Mouse (Mus musculus): ENCODE data around the gene Zbtb17. TPM values are rescaled to one million over a fixed set of nuclear protein-coding genes. Genes with fewer than 3 reads are reported as not detected.

Zbtb17 gene
- total RNA-seq, 2 experiments from 2014 or later, result 16.1 to 17.3 TPM

DNA sequence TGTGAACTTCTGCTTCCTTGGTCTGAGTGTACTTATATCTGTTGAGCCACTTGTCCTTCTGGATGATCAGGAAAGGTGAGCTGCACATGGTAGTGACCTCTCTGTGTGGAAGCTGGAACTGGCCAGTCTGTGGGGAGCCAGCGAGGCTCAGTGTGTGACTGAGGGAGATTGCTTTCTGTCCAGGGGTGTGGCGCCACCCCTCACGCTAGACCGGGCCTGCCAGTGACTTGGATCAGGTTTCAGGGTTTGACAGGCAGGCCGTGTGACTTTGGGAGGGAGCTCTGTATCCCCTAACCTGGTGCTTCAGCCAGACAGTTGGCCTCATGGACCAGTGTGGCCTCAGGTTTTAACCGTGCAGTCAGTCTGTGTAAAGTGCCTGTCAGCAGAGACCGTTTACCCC, 13.8 kb downstream of the Zbtb17 start:
- peak; percentile 55 for DNase-seq

DNA sequence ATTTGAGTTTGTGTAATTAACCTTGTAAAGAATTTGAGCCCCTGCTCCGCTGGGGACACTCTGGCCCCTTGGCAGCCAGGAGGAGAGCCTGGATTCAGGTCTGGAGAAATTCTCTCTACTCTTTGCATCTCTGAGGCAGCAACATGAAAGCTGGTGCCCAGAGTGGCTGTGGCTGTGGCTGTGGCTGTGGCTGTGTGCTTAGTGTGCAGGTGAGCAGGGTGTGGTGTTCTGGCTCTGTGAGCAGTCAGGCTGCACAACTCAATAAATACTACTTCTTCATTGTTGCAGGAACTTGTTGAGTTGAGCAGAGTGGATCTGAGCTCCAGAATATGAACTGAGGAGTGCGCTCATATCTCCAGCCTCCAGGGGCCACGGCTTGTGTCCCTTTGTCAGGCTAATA, 14.4 kb downstream of the Zbtb17 start:
- DNase-seq, result no peak

DNA sequence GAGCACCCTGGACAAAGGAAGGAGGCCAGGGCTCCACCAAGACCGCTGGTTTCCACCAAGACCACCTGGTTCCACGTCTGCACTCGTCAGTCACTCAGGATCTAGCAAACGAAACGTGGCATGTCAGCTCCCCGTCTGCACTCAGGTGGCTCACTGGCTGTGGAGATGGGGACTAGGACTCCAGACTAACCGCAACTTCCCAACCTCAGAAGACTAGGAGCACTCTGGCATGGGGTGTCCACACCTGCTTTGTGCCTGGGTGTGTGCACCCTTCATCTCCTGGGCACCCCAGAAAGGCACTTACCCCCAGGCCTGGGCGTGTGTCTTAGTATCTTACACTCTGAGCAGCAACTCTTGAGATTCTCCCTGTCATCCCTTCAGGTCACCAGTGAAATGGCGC, 15.3 kb downstream of the Zbtb17 start:
- no peak for DNase-seq

- no peak for DNase-seq
Measured at GRCm38 (mm10) chr4:141460481-141460880, 16.0 kb downstream of the Zbtb17 start.

GRCm38 (mm10) chr4:141461088-141461487, 16.6 kb downstream of the Zbtb17 start:
- no peak for DNase-seq

DNA sequence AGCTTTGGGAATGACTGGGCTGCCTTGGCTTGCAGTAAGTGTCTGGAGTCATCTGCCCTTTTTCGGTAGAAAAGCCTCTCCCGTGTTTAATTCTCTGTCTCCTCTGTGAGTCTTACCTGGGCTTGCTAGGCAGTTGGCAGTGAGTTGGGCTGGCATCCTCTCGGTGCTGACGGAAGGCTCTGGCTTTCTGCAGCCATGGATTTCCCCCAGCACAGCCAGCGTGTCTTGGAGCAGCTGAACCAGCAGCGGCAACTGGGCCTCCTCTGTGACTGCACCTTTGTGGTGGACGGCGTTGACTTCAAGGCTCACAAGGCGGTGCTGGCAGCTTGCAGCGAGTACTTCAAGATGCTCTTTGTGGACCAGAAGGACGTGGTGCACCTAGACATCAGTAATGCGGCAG, 17.1 kb downstream of the Zbtb17 start:
- DNase-seq, result no peak

DNA sequence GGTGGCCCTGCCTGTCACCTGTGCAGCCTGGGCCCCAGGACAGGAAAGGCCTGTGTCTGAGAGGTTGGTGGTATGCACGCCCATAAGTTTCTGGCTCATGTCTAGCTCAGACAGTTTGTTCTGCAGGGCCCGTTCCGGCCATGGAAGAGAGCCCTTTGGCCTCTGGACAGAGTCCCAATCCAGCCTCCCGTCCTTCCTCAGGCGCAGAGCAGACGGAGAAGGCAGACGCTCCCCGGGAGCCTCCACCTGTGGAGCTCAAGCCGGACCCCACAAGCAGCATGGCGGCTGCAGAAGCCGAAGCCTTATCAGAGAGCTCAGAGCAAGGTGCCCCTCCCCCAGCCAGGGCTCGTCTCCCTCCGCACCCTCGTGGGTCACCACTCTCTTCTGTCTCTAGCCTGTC, 19.0 kb downstream of the Zbtb17 start:
- no peak for DNase-seq

- no peak for DNase-seq
Measured at GRCm38 (mm10) chr4:141464722-141465121, 20.3 kb downstream of the Zbtb17 start.

- no peak for DNase-seq
Measured at GRCm38 (mm10) chr4:141465512-141466288, 21.2 kb downstream of the Zbtb17 start.

DNA sequence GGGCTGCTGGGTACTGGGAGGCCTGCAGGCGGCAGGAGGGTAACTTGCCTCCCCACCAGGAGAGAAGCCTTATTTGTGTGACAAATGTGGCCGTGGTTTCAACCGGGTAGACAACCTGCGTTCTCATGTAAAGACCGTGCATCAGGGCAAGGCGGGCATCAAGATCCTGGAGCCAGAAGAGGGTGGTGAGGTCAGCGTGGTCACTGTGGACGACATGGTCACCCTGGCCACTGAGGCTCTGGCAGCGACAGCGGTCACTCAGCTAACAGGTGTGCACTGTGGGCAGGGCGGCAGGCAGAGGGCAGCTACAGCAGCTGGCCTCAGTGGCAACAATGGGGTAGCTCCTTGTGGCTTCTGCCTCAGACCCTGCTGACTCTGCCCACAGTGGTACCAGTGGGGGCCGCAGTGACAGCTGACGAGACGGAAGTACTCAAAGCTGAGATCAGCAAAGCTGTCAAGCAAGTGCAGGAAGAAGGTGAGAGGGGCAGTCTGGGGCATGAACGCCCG, 21.9 kb downstream of the Zbtb17 start:
- DNase-seq, result no peak

- no peak for DNase-seq
Measured at GRCm38 (mm10) chr4:141466844-141467580, 22.6 kb downstream of the Zbtb17 start.

DNA sequence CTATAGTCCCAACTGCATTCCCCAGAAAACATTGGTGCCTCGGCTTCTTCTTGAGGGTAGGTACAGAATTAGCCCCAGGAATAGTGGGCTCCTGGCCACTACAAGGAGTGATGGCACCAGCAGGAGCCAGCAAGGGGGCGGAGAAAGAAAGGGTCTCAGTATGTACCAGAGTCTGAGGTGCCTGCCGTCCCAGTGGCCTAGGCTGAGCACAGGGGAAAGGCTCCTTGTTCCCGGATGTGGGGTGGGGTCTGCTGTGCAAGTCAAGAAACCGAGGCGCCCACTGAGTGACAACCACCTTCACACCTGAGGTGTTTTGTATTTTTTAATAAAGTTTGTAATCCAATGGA, 23.1 kb downstream of the Zbtb17 start:
- DNase-seq, result no peak

GRCm38 (mm10) chr4:141468576-141468975, 24.1 kb downstream of the Zbtb17 start:
- no peak for DNase-seq

- DNase-seq, result no peak
Measured at GRCm38 (mm10) chr4:141469343-141469742, 24.9 kb downstream of the Zbtb17 start.

- DNase-seq, result no peak
Measured at GRCm38 (mm10) chr4:141471491-141471890, 27.0 kb downstream of the Zbtb17 start.

DNA sequence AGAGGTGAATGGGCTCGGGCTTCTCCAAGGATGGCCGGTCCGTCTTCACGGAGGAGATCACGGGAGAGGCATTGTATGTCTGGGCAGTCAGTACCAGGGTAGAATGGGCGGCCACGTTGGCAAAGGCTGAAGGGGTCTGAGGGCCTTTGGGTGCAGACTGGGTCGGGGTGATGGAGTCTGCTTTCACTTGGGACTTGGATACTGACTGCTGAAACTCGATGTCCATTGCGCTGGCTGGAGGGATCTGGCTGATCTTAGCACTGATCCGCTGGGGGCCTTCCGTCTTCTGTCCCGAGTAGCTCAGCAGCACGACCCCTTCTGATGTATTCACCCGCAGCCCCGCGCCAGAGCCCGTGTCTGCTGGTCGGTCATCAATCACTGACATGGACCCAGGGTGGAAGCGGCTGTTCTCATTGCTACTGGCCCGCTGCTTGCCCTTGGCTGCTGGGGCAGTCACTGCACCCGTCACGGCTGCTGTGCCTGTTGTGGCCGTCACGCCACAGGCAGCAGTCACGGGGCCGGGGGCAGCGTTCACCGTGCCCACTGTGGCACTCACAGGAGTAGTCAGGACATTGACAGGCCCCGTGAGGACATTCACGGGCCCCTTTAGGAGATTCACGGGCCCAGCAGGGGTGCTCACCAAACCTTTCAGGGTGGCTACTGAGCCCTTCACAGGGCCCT, 28.3 kb downstream of the Zbtb17 start:
- no peak for DNase-seq

DNA sequence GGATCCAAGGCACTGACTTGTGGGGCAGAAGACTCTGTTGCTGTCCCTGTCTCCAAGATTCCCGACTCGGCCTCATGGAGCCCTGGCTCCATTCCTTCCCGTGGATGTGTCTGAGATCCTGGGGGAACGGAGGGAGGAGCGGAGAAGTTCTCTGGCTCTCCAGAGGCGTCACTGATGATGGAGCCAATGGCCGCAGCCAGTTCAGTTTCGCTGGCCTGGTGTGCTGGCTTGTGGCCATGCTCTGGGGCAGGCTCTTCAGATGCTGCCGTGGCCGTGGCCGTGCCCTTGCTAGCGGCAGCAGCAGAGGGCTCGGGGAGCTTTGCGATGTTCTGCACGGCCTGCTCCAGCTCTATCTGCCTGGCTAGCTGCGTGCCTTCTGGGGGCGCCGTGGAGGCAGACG, 30.0 kb downstream of the Zbtb17 start:
- DNase-seq, result no peak

GRCm38 (mm10) chr4:141477681-141478102, 33.2 kb downstream of the Zbtb17 start:
- DNase-seq, result peak; percentile 59

DNA sequence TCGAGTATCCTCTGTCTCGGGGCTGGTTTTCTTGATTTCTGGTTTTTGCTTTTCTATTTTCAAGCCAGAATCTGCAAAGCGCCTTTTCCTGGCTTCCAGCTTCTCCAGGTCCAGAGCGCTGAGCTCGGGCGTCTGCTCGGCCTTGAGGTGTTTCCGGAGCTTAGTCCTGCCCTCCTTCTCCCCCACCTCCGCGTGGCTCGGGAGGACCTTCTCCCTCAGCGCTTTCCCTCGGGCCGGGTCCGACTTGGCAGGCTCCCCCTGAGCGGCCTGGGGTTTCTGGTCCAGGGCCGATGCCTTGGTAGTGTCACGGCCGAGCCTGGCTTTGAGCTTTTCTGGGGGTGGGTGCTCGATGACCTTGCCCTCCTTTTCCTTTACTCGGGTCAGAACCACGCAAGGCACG, 33.8 kb downstream of the Zbtb17 start:
- DNase-seq, result no peak

DNA sequence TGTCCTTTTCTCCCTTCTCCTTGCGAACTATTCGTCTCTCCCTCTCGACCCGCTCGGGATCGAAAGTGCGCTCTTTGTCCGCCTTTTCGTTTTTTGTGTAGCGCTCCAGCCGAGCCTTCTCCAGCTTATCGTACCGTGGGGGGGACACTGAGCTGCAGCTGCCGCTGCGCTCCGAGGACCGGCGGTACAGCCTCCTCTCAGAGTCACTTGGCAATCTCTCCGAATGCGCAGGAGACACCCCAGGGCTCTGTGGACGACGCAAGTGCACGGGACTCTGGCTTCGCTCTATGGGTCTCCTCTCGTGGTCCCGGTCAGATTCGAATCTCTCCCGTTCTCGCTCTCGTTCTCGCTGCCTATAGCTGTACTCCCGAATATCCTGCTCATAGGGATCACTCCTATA, 34.3 kb downstream of the Zbtb17 start:
- no peak for DNase-seq

- DNase-seq, result no peak
Measured at GRCm38 (mm10) chr4:141479411-141479810, 35.0 kb downstream of the Zbtb17 start.

- DNase-seq, result no peak
Measured at GRCm38 (mm10) chr4:141484071-141484470, 39.6 kb downstream of the Zbtb17 start.

GRCm38 (mm10) chr4:141487581-141487980, 43.1 kb downstream of the Zbtb17 start:
- no peak for DNase-seq

Data from gastrocnemius, postnatal 10 days (tissue).